Mouse (Mus musculus) left cerebral cortex, adult 9 months (tissue): ENCODE data around the gene Col6a2.

Experiments used
- DNase-seq, 2 experiments: peaks; one replicate each; pipeline ENCODE4 v3.0.0; 2022; ENCODE audit warnings: low spot score in 2 of 2

Col6a2 gene

DNA sequence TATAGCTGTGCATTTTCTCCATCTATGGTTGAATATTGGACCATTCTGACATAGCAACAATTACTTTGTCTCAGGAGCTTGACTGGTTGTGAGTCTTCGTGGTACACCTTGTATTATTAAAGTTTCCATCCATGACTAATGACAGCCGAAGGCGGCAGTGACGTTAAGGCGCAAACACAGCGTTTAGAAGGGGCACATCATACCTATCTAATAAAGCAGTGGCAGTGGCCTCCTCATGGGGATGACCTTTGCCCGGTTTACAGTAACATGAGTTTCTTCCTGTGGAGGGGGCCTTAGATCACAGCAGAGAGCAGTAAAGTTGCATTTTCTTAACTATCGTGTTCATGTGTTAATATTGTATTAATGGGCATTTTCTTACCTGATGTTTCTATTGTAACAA lies 75.2 kb downstream of the Col6a2 start:
- DNase-seq, result no peak

DNA sequence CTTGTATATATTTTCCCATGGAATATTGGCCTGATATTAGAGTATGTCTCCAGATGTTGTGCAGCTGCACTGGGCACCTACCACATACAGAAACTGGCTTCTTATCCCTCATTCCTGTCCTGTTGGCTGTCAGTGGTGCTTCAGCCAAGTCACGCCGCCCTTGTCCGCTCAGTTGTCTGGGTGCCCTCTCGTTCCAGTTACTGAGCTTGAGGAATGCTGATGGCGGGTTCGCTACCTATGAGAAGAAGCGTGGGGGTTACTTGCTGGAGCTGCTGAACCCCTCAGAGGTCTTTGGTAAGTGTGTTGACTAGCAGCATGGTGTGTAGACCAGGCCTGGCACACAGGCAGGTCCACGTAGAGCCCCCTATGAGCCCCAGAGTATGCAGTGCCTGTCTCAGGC lies 76.9 kb downstream of the Col6a2 start:
- no peak for DNase-seq
